Mouse (Mus musculus) adrenal gland, postnatal 10 days (tissue): ENCODE measurements around the gene Sult1b1. TPM values are rescaled to one million over a fixed set of nuclear protein-coding genes. Genes with fewer than 3 reads are reported as not detected.

Experiments
- total RNA-seq, 2 experiments: library from RNA; stranded (reverse); gene quantifications; 2 replicates each; pipeline ENCODE4 v1.2.3; 2021

Gene Sult1b1
- total RNA-seq, 2 experiments from 2014 or later, result 0.30 to 0.84 TPM

Other genes starting within 250 kb of the Sult1b1 start
- 1 to 10 TPM in 1 of 2 experiments, under 1 TPM in 1; 0.85 to 1.7 TPM for gene Ugt2a3, start 201.0 kb downstream of the Sult1b1 start, total RNA-seq
- under 1 TPM in 1 of 2 experiments, not detected in 1; 0.36 TPM for gene Ugt2b38, start 114.0 kb downstream of the Sult1b1 start, total RNA-seq
- not detected for gene Ugt2a2, start 55.9 kb downstream of the Sult1b1 start, total RNA-seq
- not detected for gene Gm43638, start 51.4 kb downstream of the Sult1b1 start, total RNA-seq
- gene Ugt2a1, start 47.3 kb downstream of the Sult1b1 start, total RNA-seq, result not detected
- gene Sult1d1, start 30.8 kb upstream of the Sult1b1 start, total RNA-seq, result 10 to 100 TPM in 1 of 2 experiments, 1 to 10 TPM in 1; 6.0 to 16.6 TPM
- gene Sult1e1, start 53.4 kb upstream of the Sult1b1 start, total RNA-seq, result under 1 TPM in 1 of 2 experiments, not detected in 1; 0.84 TPM
- not detected for gene Csn1s1, start 128.0 kb upstream of the Sult1b1 start, total RNA-seq
- not detected for gene Csn2, start 161.4 kb upstream of the Sult1b1 start, total RNA-seq
- not detected for gene Csn1s2a, start 236.4 kb upstream of the Sult1b1 start, total RNA-seq